Mouse (Mus musculus) layer of hippocampus, postnatal 14 days (tissue): ENCODE data around the gene Sp110. TPM values are rescaled to one million over a fixed set of nuclear protein-coding genes. Genes with fewer than 3 reads are reported as not detected.
A peak's percentile ranks its signal among the peaks of the same experiment; 100 is the strongest.
"Not testable (repeated sequence)": the region's sequence is repeated elsewhere in the genome, so short reads cannot be mapped to it uniquely, and the experiment has no call there.

Experiments
- DNase-seq, 2 experiments: peaks; one replicate each; pipeline ENCODE4 v3.0.0; 2021 to 2022; ENCODE audit warnings: low spot score in 2 of 2, mixed read lengths in 1 of 2
- total RNA-seq, 2 experiments: library from RNA; stranded (reverse); gene quantifications; 2 replicates each; pipeline ENCODE4 v1.2.3; 2021

The Sp110 gene
- total RNA-seq, 2 experiments from 2014 or later: 0.38 to 1.8 TPM

DNA sequence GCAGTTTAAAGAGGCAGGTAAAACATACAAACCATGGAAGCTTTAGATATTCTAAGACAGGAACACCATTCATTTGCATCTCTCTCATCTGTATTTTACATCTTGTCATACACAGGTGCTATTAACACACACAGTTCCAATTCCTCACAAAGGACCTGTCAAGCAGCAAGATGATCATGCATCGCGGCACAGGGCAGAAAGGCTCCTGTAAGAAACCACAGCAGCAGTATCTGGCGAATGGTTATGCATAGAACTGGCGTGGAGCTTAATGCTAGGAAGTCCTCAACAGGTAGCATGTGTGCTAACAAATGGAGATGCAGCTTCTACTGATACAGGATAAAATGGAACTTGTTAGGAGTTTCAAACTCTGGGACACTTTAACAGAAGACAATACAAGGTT lies 43.4 kb downstream of the Sp110 start:
- peak in 1 of 2 experiments; percentile 6 for DNase-seq

DNA sequence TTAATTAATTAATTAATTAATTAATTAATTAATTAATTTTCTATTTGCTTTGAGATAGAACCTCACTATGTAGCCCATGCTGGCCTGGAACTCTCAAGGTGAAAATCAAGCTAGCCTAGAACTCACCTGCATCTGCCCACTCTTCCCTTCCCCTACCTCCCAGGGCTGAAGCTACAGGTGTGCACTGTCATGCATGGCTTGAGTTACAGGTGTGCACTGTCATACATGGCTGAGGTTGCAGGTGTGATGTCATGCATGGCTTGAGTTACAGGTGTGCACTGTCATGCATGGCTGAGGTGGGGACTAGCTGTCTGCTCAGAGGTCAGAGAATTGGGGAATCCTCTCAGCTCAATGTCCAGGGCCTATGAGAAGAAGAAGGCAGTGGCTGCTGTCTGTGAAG lies 52.2 kb downstream of the Sp110 start:
- not testable (repeated sequence) for DNase-seq

DNA sequence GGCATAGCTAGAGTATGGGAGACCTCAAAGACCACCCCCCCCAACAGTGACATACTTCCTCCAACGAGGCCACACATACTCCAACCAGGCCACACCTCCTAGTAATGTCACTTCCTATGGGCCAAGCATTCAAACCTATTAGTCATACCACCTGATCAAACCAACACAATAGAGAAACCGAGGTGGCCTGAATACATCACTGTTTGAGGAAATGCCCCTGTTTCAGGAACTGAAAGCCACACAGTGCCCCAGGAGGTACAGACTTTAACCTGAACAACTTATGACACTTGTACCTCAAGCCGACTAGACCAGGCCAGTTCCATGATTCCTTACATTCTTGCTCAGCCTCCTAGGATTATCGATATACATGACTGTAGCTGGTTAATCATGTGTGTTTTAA lies 54.8 kb downstream of the Sp110 start:
- not testable (repeated sequence) for DNase-seq

DNA sequence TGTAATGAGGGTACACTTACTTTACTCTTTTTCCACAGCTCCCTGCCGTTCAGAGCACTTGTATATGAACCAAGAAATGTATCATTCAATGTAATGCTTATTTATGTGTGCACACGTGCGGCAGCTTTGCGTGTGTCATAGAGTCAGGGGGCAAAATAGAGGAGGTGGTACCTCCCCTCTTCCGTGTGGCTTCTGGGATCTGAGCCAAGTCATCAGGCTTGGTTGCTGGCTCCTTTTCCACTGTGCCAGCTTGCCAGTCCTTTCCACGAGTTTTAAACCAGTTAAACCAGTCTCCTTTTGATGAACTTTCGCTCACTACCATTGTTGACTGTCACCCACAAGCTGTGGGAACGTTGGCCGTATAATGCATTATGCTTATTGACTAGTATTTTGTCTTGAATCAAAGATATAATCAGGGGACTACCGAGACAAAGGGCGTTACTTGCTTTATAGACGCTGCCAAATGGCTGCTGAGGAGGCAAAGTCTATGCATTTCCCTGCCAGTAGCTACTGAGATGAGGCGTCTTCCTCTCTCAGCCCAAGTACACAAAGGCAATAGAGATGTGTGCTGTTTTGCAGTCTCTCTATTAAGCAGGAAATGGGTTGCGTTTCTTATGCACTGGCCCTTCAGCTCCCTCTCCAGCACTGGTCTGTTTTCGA lies 70.0 kb downstream of the Sp110 start:
- DNase-seq: not testable (repeated sequence)

Other genes with a start within 250 kb of the Sp110 start
- not detected for gene G530012D18Rik, start 23.1 kb downstream of the Sp110 start, total RNA-seq
- under 1 TPM; 0.60 to 0.65 TPM for gene Sp140, start 1.6 kb upstream of the Sp110 start, total RNA-seq
- gene Sp100, start 51.2 kb upstream of the Sp110 start, total RNA-seq: under 1 TPM; 0.43 to 0.44 TPM
- under 1 TPM in 1 of 2 experiments, not detected in 1; 0.36 TPM for gene A630001G21Rik, start 179.8 kb upstream of the Sp110 start, total RNA-seq
- 100 to 1,000 TPM; 126 to 129 TPM for gene Cab39, start 194.6 kb upstream of the Sp110 start, total RNA-seq